Mouse (Mus musculus): ENCODE data around the gene Gpr137.

The Gpr137 gene

DNA sequence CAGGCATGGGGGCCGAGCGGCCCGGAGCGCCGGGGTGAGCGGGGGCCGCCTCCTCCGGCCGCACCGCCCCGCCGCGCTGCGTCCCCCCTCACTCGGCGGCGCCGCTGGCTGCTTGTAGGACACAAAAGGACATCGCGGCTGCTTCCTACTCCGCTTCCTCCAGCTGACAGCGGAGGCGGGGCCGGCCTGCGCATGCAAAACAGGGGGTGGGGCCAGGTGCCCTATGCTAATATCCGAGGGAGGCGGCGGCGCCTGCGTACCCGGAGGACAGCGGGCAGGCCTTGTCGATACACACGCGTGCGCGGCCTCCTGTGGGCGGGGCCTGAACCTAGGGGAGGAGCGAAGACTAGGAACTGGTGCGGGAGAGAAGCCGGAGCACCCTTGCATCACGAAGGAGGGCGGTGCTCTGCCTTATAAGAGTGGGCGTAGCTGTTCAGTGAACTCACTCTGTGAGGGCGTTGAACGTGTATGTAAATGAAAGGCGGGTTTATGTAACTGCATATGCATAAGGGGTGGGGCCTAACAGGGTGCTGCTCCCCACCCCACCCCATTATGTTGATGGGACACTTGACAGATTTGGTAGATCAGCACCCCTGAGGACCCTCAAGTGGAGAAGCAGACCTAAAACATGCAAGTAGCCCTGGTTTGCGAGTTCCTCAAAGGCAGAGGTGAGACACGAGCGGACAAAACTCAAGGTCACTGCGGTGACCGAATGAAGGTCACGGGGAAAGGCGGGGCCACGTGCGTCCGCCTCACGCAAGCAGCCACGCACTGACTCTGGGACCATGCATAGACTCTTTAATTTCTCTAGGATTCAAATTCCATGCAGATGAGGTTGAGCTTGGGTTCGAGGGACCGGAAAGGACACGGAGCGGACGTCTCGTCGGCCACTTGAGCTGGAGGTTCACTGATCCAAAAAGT lies 20.4 kb downstream of the Gpr137 start, which contains the start of gene Esrra:
Esrra (minus strand) TSS at position 167 of the 921 bp plus-strand sequence.
- DNase-seq (ENCODE audit: inconsistent ontology term) = peak; percentile 100

DNA sequence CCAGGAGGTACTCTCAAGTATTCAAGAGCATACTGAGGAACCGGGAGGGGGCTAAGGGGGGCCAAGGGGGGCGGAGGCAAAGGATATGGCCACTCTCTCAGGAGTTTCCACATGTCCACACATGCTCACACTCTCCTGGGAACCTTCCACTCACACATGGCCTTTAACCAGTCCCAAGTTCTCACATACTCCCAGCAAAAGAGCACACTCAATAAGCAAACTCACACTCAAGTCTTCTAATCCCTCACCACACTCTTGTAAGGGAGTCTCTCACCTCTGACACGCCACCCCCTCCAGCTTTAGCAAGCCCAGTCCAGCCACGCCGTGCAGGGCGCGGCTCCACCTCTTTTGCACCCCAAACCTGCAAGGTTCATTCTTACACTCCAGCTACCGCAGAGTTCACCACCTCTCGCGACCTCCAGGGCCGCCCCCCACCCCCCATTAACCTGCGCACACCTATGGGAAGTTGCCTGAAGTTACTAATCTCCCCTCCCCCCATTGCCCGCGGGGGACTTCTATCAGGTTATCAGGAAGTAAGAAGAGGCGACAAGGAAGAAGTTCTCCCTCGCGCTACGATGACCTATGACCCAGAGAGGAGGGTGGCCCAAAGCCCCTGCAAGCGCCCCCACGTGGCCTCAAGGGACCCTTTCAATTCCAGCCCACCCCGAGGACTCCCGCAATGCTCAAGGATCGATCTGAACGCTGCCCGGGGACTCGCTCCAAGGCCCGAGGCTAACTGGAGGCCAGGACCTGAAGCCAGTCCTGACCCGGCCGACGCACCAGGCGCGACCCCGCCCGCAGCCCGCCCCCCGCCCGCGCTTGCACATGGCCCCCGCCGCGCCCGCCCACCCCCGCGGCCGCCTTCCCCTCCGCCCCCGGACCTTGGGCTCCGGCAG lies 21.3 kb downstream of the Gpr137 start:
- no peak for DNase-seq (ENCODE audit: inconsistent ontology term)

DNA sequence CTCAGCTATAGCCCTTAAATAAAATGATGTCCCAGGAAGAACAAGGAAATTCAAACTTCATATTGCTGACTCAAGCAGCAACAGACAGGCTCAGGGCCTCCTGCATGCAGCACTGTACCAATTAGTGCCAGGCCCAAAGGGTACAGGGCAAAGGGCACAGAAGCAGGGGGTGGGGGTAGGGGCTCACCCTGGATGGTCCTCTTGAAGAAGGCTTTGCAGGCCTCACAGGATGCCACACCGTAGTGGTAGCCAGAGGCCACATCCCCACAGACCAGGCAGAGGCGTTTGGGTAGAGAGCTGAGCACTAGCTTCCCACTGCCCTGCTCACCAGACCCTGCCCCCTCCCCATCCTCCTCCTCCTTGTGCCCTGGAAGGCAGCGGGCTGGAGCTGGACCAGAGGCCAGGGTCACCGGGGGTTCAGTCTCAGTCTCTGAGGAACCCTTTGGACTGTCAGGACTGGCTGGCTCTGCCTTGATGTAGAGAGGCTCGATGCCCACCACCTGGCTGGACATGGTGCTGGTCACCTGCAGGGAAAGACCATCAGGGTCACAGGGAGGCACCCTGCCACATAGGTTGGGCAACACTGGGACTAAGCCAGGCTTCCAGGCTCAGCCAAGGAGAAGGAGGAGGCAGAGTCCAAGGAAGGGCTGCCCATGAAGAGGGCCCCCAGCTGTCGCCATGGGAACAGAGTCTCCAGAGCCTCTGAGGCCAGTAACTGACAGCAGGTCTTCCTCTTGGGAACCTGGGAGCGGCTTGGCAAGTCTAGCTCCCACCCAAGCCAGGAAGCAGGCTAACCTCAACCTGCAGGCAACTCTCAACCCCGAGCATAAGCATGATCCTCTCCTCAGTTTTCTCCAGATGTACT lies 22.2 kb downstream of the Gpr137 start:
- no peak for DNase-seq (ENCODE audit: inconsistent ontology term)

DNA sequence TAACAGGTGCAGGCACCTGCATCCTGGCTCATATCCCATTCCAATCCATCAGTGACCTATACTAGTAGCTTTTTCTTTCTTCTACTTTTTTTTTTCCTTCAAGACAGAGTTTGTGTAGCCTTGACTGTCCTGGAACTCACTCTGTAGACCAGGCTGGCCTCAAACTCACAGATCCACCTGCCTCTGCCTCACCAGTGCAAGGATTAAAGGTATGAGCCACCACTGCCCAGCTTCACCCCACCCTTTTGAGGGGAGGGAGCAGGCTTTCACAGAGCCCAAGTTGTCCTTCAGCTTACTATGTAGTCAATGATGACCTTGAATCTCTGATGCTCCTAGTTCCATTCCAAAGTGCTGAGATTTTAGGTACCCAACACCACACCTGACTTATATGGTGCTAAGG lies 22.8 kb downstream of the Gpr137 start:
- DNase-seq (ENCODE audit: inconsistent ontology term) = no peak

DNA sequence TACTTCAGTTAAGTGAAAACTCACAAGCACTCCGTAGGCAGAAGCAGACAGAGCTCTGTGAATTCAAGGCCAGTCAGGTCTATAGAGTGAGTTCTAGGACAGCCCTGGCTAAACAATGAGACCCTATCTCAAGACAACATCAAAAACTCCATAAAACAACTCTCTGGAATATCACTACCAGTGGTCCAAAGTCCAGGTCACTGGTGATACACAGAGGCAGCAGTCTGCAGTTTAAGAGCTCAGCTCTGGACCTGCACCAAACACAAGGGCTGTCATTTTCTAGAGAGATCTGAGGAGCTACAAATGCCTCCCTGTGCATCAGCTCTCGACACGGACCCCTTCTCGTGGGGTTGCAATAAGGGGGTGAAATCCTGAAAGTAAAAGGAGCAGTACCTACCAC lies 24.0 kb downstream of the Gpr137 start:
- no peak for DNase-seq (ENCODE audit: inconsistent ontology term)

DNA sequence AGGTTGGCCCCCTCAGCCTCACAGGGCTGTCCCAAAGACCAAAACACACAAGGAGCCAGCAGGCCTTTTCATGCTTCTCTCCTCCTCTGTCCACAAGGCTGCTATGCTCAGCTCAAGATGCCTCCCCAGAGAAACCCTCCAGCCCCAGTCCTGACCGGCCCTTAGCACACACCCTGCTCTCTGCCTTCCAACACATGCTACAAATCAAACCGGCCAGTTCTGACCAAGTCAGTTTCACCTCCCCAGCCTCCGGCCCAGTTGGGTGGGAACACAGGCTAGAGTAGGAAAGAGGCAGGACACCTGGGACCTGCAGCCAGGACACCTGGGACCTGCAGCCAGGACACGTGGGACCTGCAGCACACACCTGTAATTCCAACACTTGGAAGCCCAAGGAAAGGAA lies 25.8 kb downstream of the Gpr137 start:
- DNase-seq (ENCODE audit: inconsistent ontology term) = no peak

DNA sequence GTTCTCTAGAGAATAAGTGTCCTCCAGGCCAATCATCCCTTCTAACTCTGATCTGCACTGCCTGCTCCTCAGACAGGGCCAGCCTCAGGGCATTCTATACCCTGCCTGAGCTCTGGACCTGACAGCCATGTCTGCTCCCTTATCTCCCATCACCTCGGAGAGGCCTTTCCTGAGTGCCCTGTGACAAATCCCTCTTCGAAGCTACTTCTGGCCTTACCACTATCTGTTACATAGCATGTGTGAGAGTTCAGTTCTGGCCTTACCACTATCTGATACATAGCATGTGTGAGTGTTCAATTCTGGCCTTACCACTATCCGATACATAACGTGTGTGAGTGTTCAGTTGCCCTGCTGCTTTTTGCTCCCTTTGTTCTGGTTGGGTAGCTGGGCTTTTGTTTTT lies 27.0 kb downstream of the Gpr137 start:
- DNase-seq (ENCODE audit: inconsistent ontology term) = no peak

DNA sequence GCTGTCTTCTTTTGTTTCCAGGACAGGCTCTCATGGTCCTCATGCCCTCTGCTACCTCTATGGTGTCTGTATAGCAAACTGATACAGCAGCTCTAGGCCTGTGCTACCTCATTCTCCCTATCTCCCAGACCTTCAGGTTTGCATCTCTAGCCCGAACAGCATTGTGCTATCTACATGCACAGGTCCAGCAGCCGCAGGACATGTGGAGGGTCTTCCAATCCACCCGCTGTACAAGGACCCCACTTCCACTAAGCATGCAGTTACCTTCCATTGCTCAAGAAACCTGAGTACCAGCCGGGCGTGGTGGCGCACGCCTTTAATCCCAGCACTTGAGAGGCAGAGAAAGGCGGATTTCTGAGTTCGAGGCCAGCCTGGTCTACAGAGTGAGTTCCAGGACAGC lies 27.7 kb downstream of the Gpr137 start:
- no peak for DNase-seq (ENCODE audit: inconsistent ontology term)

DNA sequence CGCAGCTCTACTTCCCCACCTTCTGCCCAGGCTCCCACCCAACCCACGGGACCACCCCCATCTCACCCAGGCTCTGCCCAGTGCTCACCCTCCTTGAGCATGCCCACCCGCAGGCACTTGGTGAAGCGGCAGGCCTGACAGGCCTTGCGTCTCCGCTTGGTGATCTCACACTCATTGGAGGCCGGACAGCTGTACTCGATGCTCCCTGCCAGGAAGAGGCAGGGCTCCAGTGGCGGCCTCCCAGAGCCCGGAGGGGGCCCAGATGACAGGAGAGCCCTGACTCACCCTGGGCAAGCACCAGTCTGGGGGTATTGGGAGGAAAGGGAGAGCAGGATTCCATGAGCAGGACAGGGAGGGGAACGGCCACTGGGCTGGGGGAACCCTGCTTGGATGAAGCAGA lies 28.3 kb downstream of the Gpr137 start:
- DNase-seq (ENCODE audit: inconsistent ontology term) = no peak

DNA sequence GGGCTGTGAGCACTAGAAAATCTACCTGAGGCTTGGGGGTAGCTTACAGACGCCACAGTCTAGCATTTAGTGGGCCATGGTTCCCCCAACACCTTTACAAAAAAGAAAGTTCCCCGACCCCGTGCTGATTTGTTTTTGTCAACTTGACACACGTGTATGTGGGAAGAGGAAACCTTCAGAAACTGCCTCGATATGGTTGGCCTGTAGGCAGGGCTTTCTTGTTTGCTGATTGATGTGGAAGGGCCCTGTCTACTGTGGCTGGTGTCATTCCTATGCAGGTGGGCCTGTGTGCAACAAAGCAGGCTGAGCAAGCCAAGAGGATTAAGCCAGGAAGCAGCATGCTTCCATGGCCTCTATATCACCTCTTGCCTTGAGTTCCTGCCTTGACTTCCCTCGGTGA lies 29.2 kb downstream of the Gpr137 start:
- no peak for DNase-seq (ENCODE audit: inconsistent ontology term)

DNA sequence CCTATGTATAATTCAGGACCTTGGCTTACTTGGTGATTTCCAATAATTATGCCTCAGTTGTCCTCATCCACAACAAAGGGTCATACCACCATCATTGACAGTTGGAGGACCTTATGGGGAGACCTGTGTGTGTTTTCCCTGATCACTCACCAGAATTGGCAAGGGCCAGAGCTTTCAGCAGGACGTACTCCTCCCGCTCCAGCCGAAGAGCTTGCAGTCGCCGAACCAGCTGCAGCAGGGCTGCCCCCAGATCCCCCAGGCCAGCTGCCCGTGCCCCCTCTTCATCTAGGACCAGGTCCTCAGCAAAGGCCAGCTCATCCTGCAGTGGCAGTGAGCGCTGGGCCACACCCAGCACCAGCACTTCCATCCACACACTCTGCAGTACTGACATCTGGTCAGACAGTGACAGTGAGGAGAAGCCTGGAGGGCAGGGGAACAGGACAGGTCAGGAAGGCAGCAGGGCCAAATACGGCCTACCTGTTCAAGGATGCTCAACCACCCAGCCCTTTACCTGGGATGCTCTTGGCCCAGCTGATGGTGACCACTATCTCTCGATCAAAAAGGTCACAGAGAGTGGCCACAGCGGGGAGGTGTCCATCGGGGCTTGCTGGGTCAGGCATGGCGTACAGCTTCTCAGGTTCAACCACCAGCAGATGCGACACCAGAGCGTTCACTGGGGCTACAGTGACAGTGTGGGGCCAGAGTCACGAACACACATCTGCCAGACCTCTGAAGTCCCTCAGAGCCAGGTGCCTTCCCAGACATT lies 29.9 kb downstream of the Gpr137 start:
- no peak for DNase-seq (ENCODE audit: inconsistent ontology term)

DNA sequence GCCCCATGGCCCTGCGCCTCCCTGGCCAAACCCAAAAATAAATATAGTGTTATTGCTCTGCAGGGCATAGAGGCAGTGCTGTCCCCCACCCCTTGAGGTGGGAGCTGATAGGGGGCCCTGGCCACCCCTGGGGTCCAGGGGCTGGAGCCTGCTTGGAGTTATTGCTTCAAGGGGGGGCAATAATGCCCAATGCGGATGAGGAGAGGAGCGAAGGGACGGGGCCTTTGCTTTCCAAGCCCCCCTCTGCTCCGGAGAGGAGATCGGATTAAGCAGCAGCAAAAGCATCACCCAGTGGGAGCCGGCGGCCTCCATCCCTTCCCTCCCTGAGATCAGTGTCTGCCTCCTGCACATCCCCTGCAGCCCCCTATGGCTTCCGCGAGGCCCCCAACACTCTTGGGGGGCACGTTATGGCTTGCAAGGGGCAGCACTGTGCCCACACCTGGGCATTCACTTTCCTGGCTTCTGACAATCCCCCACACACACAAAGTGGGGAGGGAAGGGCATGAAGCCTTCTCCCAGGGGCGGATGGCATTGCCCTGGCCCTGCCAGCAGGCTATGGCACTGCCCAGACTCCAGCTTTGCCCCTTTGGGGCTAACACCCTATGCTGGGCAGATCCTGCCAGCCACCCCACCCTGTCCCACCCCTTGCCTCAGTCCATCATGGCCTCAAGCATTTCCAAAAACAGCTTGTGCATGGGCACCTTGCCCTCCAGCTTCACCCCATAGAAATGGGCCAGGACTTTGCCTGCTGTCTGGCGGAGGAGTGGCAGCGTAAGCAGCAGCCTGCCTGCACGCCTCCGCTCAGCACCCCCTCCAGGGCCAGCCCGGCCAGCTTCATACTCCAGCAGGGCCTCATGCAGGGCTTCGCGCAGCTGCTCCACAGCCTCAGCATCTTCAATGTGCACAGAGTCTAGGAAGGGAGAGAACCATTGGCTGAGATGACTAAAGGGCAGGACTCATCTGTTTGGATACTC lies 30.9 kb downstream of the Gpr137 start:
- DNase-seq (ENCODE audit: inconsistent ontology term) = no peak

DNA sequence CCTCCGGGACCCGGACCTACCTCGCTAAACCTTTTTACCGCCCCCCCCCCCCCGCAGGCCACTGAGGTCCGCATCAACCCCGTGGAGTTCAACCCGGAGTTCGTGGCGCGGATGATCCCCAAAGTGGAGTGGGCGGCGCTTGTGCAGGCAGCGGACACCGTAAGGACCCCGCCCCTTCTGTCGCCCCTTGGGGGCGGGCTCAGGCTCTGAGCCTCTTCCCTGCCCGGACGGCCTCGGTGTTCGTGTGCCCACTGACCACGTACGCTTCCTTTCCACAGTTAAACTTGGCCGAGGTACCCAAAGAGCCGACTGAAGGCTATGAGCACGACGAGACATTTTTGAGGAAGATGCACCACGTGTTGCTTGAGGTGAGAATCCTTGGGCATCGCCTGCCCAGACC lies 32.0 kb downstream of the Gpr137 start:
- peak; percentile 72 for DNase-seq (ENCODE audit: inconsistent ontology term)

DNA sequence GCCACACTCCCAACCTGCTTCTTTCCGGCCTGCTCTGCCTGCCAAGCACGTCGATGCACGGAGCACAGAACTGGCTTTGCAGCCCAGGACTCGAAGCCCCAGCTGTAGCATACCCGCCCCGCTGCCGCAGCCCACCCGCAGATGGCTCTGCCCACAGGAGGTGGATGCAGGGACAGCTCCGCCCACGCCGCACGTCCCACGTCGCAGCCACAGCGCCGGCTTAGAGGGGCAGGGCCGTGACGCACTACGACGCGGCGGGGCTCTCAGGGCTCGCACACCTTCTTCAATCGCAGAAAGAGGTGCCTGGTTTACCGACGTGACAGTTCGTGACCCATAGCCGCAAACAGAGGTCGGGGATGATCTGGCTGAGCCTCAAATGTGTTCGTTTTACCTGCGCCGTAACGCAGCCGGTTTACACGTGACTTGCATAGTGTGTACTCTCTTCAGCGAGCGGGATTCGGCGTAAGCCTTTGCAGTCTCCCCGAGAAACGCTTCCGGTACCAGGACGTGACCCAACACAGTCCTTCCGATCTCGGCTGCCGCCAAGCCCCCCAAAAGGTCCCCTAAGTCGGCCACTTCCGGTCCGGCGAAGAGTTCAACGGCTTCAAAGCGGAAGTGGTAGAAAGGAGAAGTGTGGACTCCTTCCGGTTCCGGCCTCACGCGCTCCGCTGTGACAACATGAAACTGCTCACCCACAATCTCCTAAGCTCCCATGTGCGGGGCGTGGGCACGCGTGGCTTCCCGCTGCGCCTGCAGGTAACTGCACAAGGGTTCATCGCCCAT lies 32.6 kb downstream of the Gpr137 start, which contains the start of the genes Trmt112 and Prdx5:
Trmt112 (plus strand) TSS at position 192 of the 783 bp plus-strand sequence.
Prdx5 (minus strand) TSS at position 600 of the 783 bp plus-strand sequence.
- peak; percentile 97 for DNase-seq (ENCODE audit: inconsistent ontology term)

DNA sequence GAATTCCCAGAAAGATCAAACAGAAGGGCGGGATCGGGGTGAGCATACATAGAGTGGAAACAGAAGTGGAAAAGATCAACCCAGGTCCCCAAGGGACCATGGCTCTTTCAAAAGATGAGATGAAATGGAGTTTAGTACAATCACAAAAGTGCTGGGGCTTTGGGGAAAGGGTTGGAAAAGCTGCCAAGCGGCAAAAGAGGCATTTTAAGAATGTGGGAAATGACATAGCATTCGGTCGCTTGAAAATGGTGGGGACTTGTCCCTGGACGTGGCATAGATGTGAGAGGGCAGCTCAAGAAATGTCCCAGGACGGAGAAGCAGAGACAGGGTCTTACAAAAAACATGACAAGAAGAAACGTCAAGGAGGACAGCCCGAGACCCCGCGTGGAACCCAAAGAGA lies 33.3 kb downstream of the Gpr137 start:
- peak; percentile 68 for DNase-seq (ENCODE audit: inconsistent ontology term)

DNA sequence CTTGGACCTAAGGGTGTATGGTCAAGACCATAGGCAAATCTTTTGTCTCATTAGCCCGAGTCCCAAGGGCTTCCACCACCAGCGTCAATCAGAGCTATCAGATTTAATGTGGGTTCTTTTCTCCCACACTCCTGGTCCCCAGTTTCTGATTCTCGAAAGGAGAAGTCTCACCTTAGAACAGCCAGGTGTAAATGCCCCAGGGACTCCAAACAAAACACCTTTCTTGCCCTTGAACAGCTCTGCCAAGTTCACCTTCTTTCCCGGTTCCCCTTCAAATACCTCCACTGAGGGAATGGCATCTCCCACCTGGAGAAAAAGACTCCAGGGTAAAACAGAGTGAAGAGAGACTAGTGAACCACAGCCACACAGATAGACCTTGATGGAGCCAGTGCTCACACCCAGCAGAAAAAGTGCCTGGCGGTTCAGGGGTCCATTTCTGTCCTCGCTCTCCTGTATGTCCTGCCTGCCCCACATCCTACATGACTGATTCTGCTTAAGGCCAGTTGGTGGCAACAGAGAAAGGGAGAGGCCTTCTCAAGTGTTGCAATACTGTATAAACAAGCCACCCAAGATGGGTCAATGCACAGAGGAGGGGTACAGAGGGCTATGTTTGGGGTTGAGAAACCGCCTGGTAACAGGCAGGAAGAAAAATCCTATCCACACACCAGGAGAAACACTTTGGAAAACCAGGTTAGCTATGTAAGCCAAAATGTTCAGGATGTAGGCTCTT lies 34.3 kb downstream of the Gpr137 start:
- no peak for DNase-seq (ENCODE audit: inconsistent ontology term)

DNA sequence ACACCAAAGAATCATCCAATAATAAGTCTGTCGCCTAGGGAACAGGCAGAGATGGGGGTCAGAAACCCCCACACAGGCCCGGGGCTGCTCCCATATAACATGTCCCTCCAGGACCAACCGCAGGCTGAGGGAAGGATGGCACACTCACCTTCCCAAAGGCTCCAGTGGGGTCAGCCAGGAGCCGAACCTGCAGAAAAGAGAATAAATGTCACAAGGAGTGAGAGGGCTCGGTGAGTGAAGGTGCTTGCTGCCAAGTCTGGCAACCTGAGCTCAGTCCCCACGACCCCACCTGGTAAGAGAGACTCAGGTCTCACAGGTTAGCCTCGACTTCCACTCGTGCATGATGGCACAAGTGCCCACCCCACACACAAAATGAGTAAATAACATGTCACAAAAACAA lies 35.2 kb downstream of the Gpr137 start:
- DNase-seq (ENCODE audit: inconsistent ontology term) = no peak

DNA sequence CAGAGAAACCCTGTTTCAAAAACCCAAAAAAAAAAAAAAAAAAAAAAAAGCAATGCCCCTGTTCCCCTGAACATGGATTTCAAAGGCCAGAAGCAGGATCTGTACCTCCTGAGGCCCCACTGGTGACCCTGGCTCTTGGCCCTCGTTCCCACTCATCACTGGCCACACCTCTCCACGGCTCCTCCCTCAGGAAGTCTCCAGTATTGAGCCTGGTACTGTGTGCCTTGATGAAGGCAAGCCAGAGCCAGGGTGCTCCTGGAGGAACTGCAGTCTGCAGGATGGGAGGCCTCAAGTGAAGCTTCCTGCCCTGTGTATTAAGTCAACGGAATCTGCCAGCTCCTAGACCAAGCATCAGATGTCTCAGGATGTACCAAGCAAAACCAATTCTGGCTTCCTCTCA lies 36.1 kb downstream of the Gpr137 start:
- DNase-seq (ENCODE audit: inconsistent ontology term) = no peak
